20 mouse cellular contexts compared by ENCODE assay signal in genomic region chr5:131192311-131192710, GRCm38 (mm10).
DNase-seq lines count a peak whose midpoint lies in the region; ATAC-seq lines count a peak whose summit lies in the region.
"Had no signal": no experiment of that assay in that cellular context is flagged by ENCODE, and none has a peak within 500 bp of the region (broad histone marks: within the 10 kb centered on the region; RNA-seq: fewer than 3 reads in every experiment).

No protein-coding gene starts in this region.

- H3K27ac ChIP-seq in heart, embryonic 11.5 days (ENCODE audit: low read depth, low read length) = no peak overlapping the region
- H3K27ac ChIP-seq in hindbrain, embryonic 13.5 days = no peak overlapping the region
- H3K27ac ChIP-seq: embryonic facial prominence, embryonic 13.5 days; forebrain, embryonic 13.5 days; forebrain, embryonic 15.5 days had no signal

- no peaks in the 10 kb centered on the region for H3K27me3 ChIP-seq in heart, embryonic 11.5 days (ENCODE audit: control insufficient read depth, insufficient read depth, low read length)
- no peaks in the 10 kb centered on the region for H3K27me3 ChIP-seq in hindbrain, embryonic 13.5 days
- H3K27me3 ChIP-seq: embryonic facial prominence, embryonic 13.5 days; forebrain, embryonic 13.5 days; forebrain, embryonic 15.5 days; Patski had no signal

- 73% methylated on average over 3 of the region's 3 CpGs for WGBS in heart, embryonic 11.5 days (ENCODE audit: insufficient replicate concordance)
- WGBS in hindbrain, embryonic 13.5 days = 82% methylated on average over 3 of the region's 3 CpGs

- H3K4me2 ChIP-seq in heart, embryonic 11.5 days = no peak overlapping the region
- no peak overlapping the region for H3K4me2 ChIP-seq in hindbrain, embryonic 13.5 days
- H3K4me2 ChIP-seq: embryonic facial prominence, embryonic 13.5 days; forebrain, embryonic 13.5 days; forebrain, embryonic 15.5 days had no signal

- no peaks in the 10 kb centered on the region for H3K4me1 ChIP-seq in heart, embryonic 11.5 days (ENCODE audit: control insufficient read depth, insufficient read depth, low read length)
- no peaks in the 10 kb centered on the region for H3K4me1 ChIP-seq in hindbrain, embryonic 13.5 days (replicated peaks)
- H3K4me1 ChIP-seq: embryonic facial prominence, embryonic 13.5 days; forebrain, embryonic 13.5 days; forebrain, embryonic 15.5 days had no signal

- H3K9me3 ChIP-seq in heart, embryonic 11.5 days (replicated peaks; ENCODE audit: control insufficient read depth, low read length) = no peaks in the 10 kb centered on the region
- no peaks in the 10 kb centered on the region for H3K9me3 ChIP-seq in hindbrain, embryonic 13.5 days
- H3K9me3 ChIP-seq: embryonic facial prominence, embryonic 13.5 days; forebrain, embryonic 13.5 days; forebrain, embryonic 15.5 days had no signal

- DNase-seq in heart, adult 11 months = peak; percentile 14
- DNase-seq in Muller cell, postnatal 12 days (ENCODE audit: inconsistent ontology term) = peak; percentile 62
- DNase-seq in retina, embryonic 14.5 days (ENCODE audit: low spot score) = peak; percentile 37
- no peak for DNase-seq in right cerebral cortex, postnatal 10 days (ENCODE audit: low spot score in 2 of 2)
- DNase-seq: adrenal gland, adult 8-10 months; adrenal gland, postnatal 14 days; adrenal gland, postnatal 36 days; cerebellum, adult 11-12 months; cerebellum, adult 2 months; cerebellum, adult 9-10 months; cerebellum, postnatal 10 days; cerebellum, postnatal 25 days; forebrain, postnatal 0 days had no signal

- ATAC-seq in heart, embryonic 11.5 days (replicated peaks; ENCODE audit: insufficient number of reproducible peaks, low FRiP score, low TSS enrichment) = no peak
- no peak for ATAC-seq in hindbrain, embryonic 13.5 days (ENCODE audit: low FRiP score)
- ATAC-seq: activated CD4-positive, CD25-positive, alpha-beta regulatory T cell, adult 4 months; forebrain, embryonic 13.5 days; forebrain, embryonic 15.5 days; forebrain, postnatal 0 days; Patski had no signal

- H3K9ac ChIP-seq in heart, embryonic 11.5 days (ENCODE audit: low read depth, low read length) = no peak overlapping the region
- H3K9ac ChIP-seq in hindbrain, embryonic 13.5 days = no peak overlapping the region
- H3K9ac ChIP-seq: embryonic facial prominence, embryonic 13.5 days; forebrain, embryonic 13.5 days; forebrain, embryonic 15.5 days; forebrain, postnatal 0 days had no signal

- no peaks in the 10 kb centered on the region for H3K36me3 ChIP-seq in heart, embryonic 11.5 days (ENCODE audit: control insufficient read depth, insufficient read depth, low read length)
- H3K36me3 ChIP-seq in hindbrain, embryonic 13.5 days = no peaks in the 10 kb centered on the region
- H3K36me3 ChIP-seq: embryonic facial prominence, embryonic 13.5 days; forebrain, embryonic 15.5 days had no signal

- no peak overlapping the region for H3K4me3 ChIP-seq in heart, embryonic 11.5 days (ENCODE audit: low read depth, low read length)
- no peak overlapping the region for H3K4me3 ChIP-seq in hindbrain, embryonic 13.5 days
- H3K4me3 ChIP-seq: embryonic facial prominence, embryonic 13.5 days; forebrain, embryonic 13.5 days; forebrain, embryonic 15.5 days had no signal

Comparison
In these comparisons a context has a peak if more than half of its experiments do, and no peak if none do; other contexts are left out.
1. DNase-seq: peak in heart, adult 11 months (single experiment), Muller cell, postnatal 12 days (single experiment) and retina, embryonic 14.5 days (single experiment); none in right cerebral cortex, postnatal 10 days (0 of 2).